Mouse (Mus musculus): Measurements from ENCODE around the gene Adam26a. TPM values are rescaled to one million over a fixed set of nuclear protein-coding genes. Genes with fewer than 3 reads are reported as not detected.
"Not testable (repeated sequence)": the region's sequence is repeated elsewhere in the genome, so short reads cannot be mapped to it uniquely, and the experiment has no call there.

Gene Adam26a
- not detected in 2 replicates for polyA plus RNA-seq (2015; fragmentation: Nextera tagmentation; extraction: Ambion mirVana)

DNA sequence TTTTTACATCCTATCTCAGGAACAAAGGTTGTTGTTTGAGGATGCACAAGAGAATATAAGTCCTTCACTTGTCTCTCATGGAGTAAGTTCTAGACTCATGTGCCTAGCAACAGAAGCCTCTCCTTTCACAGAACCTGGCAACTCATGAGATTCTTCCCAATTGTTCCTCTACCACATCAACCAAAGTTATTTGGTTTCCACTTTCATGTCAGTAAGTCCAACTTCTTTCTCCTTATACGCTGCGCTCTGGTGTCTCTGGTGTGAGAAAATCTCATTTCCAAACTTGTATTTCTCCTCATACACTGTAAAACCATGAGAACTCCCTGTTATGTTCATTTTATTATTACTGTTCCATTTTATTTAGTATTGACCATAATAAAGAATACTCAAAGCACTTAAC is at the start of gene Adam26a:
Gene Adam26a (minus strand): TSS at position 101 of the 400 bp plus-strand sequence.
- H3K27ac ChIP-seq (replicated peaks); H3K4me3 ChIP-seq; H3K9ac ChIP-seq; H3K4me1 ChIP-seq (replicated peaks); H3K9me3 ChIP-seq; H3K4me2 ChIP-seq; ATAC-seq (ENCODE audit: low read depth); H3K27me3 ChIP-seq; H3K36me3 ChIP-seq: not testable (repeated sequence)
- 94% methylated on average over 2 of the region's 2 CpGs for WGBS

GRCm38 (mm10) chr8:43616046-43616445 is 39.5 kb upstream of the Adam26a start:
- no peak overlapping the region for H3K4me2 ChIP-seq
- H3K9ac ChIP-seq = no peak overlapping the region
- no peaks in the 10 kb centered on the region for H3K4me1 ChIP-seq (replicated peaks)
- ATAC-seq (ENCODE audit: low read depth) = no peak
- WGBS = 100% methylated on average over 1 of the region's 1 CpGs
- no peak overlapping the region for H3K27ac ChIP-seq (replicated peaks)
- H3K4me3 ChIP-seq = no peak overlapping the region
- no peaks in the 10 kb centered on the region for H3K36me3 ChIP-seq
- no peaks in the 10 kb centered on the region for H3K9me3 ChIP-seq
- H3K27me3 ChIP-seq = no peaks in the 10 kb centered on the region

DNA sequence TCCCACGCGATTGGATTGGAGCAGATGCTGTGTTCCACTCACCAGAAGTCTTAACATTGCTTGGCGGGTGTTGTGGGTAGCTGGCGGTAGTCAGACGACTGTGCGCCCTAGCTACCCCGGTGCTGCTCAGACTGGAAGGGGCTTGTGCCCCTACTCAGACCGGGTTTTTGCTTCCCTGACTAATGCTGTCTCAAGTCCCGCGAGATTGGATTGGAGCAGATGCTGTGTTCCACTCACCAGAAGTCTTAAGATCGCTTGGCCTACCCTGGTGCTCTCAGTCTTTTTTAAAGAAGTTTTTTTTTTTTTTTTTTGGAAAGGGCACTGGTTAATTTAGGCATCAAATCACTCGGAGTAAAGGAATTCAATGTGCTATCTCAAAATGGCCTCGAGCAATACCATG is 27.1 kb upstream of the Adam26a start:
- not testable (repeated sequence) for H3K4me1 ChIP-seq (replicated peaks); H3K9me3 ChIP-seq; H3K4me3 ChIP-seq; H3K4me2 ChIP-seq; H3K27me3 ChIP-seq; H3K27ac ChIP-seq (replicated peaks); H3K9ac ChIP-seq; H3K36me3 ChIP-seq; ATAC-seq (ENCODE audit: low read depth)
- WGBS = 83% methylated on average over 13 of the region's 13 CpGs

- not testable (repeated sequence) for H3K27me3 ChIP-seq; H3K36me3 ChIP-seq; H3K4me3 ChIP-seq; H3K4me2 ChIP-seq; H3K9me3 ChIP-seq; H3K4me1 ChIP-seq (replicated peaks); ATAC-seq (ENCODE audit: low read depth); H3K27ac ChIP-seq (replicated peaks); H3K9ac ChIP-seq
- 92% methylated on average over 15 of the region's 15 CpGs for WGBS
Measured at GRCm38 (mm10) chr8:43603166-43603565, 26.7 kb upstream of the Adam26a start.

- H3K4me3 ChIP-seq; H3K9ac ChIP-seq; H3K4me2 ChIP-seq; H3K27ac ChIP-seq (replicated peaks); H3K36me3 ChIP-seq; ATAC-seq (ENCODE audit: low read depth); H3K27me3 ChIP-seq; H3K9me3 ChIP-seq; H3K4me1 ChIP-seq (replicated peaks): not testable (repeated sequence)
Measured at GRCm38 (mm10) chr8:43528006-43528405, 48.5 kb downstream of the Adam26a start, which contains the start of gene Adam26b. Gene Adam26b, minus strand, starts transcription at chr8:43528106.

Other genes starting within 250 kb of the Adam26a start
- not detected in 2 replicates for gene Adam26b, start 48.6 kb downstream of the Adam26a start, polyA plus RNA-seq (2015; fragmentation: Nextera tagmentation; extraction: Ambion mirVana)
- not detected in 2 replicates for gene Gm5346, start 50.6 kb upstream of the Adam26a start, polyA plus RNA-seq (2015; fragmentation: Nextera tagmentation; extraction: Ambion mirVana)
- gene Adam34, start 133.3 kb upstream of the Adam26a start, polyA plus RNA-seq (2015; fragmentation: Nextera tagmentation; extraction: Ambion mirVana) = not detected in 2 replicates